Mouse (Mus musculus) retina, adult 2 months (tissue): ENCODE results near the gene Crebl2.

ENCODE experiments used
- DNase-seq: peaks from one replicate; pipeline ENCODE4 v3.0.0-alpha.2; 2012; ENCODE audit warnings: low read depth, low spot score

Crebl2 gene

GRCm38 (mm10) chr6:134829786-134830700 is at the start of gene Crebl2:
Gene Crebl2, plus strand, starts transcription at chr6:134830154.
- DNase-seq: peak; percentile 96

- DNase-seq: no peak
These were observed 48.5 kb upstream of the Crebl2 start for GRCm38 (mm10) chr6:134781494-134781913.

- DNase-seq: peak; percentile 66
These were observed 47.1 kb upstream of the Crebl2 start for GRCm38 (mm10) chr6:134782900-134783299.

GRCm38 (mm10) chr6:134786426-134786825 is 43.5 kb upstream of the Crebl2 start:
- no peak for DNase-seq

- DNase-seq: no peak
These were observed 40.9 kb upstream of the Crebl2 start for GRCm38 (mm10) chr6:134789100-134789499.

- no peak for DNase-seq
These were observed 38.5 kb upstream of the Crebl2 start for GRCm38 (mm10) chr6:134791251-134792118.

- no peak for DNase-seq
These were observed 37.6 kb upstream of the Crebl2 start, which contains the start of gene Dusp16 for GRCm38 (mm10) chr6:134792141-134793045. Gene Dusp16, minus strand, starts transcription at chr6:134792625.

GRCm38 (mm10) chr6:134793046-134793806 is 36.7 kb upstream of the Crebl2 start:
- DNase-seq: no peak

- DNase-seq: no peak
These were observed 35.9 kb upstream of the Crebl2 start for GRCm38 (mm10) chr6:134793911-134794520.

- DNase-seq: no peak
These were observed 33.7 kb upstream of the Crebl2 start for GRCm38 (mm10) chr6:134796297-134796696.

- DNase-seq: no peak
These were observed 28.5 kb upstream of the Crebl2 start for GRCm38 (mm10) chr6:134801483-134801882.

GRCm38 (mm10) chr6:134802641-134803043 is 27.3 kb upstream of the Crebl2 start:
- DNase-seq: no peak

- DNase-seq: no peak
These were observed 25.1 kb upstream of the Crebl2 start for GRCm38 (mm10) chr6:134804736-134805277.

- no peak for DNase-seq
These were observed 23.8 kb upstream of the Crebl2 start for GRCm38 (mm10) chr6:134806130-134806529.

GRCm38 (mm10) chr6:134807091-134807490 is 22.9 kb upstream of the Crebl2 start:
- no peak for DNase-seq

GRCm38 (mm10) chr6:134807794-134808193 is 22.2 kb upstream of the Crebl2 start:
- DNase-seq: no peak

- no peak for DNase-seq
These were observed 16.9 kb upstream of the Crebl2 start for GRCm38 (mm10) chr6:134813066-134813465.

GRCm38 (mm10) chr6:134817051-134817928 is 12.7 kb upstream of the Crebl2 start:
- DNase-seq: no peak

- DNase-seq: no peak
These were observed 10.2 kb upstream of the Crebl2 start for GRCm38 (mm10) chr6:134819741-134820140.
